Mouse (Mus musculus): ENCODE measurements at regions not wholly inside any gene's neighbourhood (a gene's known extent, or its start where the extent isn't known, plus 50 kb on each side); places are given as distances from the start of the nearest gene placed in this dataset.

DNA sequence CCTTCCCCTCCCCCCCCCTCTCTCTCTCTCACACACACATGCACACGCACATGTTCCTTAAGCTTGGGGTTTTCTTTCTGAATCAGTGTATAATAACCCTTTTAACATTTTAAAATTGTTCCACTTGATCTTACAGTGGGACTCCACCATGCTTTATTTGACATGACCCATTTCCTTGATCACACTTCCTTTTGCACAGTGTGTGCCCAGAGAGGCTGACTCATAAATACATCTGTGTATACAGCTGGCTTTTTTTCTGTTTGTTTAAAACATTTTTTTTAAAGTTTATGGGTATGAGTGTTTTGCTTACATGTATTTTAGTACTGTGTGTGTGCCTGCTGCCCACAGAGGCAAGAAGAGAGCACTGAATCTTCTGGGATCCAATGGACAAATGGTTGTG, 202.7 kb upstream of the Meis1 start:
- H3K4me1 ChIP-seq (replicated peaks; ENCODE audit: low read depth, low read length), result no peaks in the 10 kb centered on the region
- TF ChIP-seq CTCF (conservative IDR thresholded peaks at IDR 0.05; ENCODE audit: low read length) (no peak), POU5F1 (IDR thresholded peaks at IDR 0.05; ENCODE audit: borderline replicate concordance, low read length) (no peak), NANOG (IDR thresholded peaks at IDR 0.05; ENCODE audit: borderline replicate concordance, low read length) (no peak)
- H3K36me3 ChIP-seq (ENCODE audit: insufficient read depth, low read length), result no peaks in the 10 kb centered on the region
- H3K4me3 ChIP-seq (replicated peaks; ENCODE audit: low read length), result no peak overlapping the region
- H3K9me3 ChIP-seq (ENCODE audit: low read length), result no peaks in the 10 kb centered on the region
- H3K27me3 ChIP-seq (ENCODE audit: insufficient read depth, low read length), result no peaks in the 10 kb centered on the region; the same call in 1 of the 2 replicates

DNA sequence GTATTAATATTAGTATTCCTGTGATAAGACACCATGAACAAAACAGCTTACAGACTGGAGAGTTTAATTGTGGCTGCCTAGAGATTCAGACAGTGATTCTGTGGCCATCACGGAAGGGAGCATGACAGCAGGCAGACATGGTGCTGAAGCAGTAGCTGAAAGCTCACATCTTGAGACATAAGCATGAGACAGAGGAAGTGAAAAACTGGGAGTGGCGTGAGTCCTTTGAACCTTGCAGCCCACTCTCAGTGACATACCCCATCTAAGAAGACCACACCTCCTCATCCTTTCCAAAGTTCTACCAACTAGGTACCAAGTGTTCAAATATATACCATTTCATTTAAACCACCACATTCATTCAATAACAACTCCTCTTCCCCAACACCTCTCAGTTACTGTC, 208.0 kb upstream of the Meis1 start:
- Histone ChIP-seq H3K4me1 (replicated peaks; ENCODE audit: low read depth, low read length) (no peaks in the 10 kb centered on the region), H3K36me3 (ENCODE audit: insufficient read depth, low read length) (no peaks in the 10 kb centered on the region), H3K27me3 (ENCODE audit: insufficient read depth, low read length) (no peaks in the 10 kb centered on the region; the same call in 1 of the 2 replicates), H3K9me3 (ENCODE audit: low read length) (no peaks in the 10 kb centered on the region), H3K4me3 (replicated peaks; ENCODE audit: low read length) (no peak overlapping the region)
- TF ChIP-seq POU5F1 (IDR thresholded peaks at IDR 0.05; ENCODE audit: borderline replicate concordance, low read length) (no peak), NANOG (IDR thresholded peaks at IDR 0.05; ENCODE audit: borderline replicate concordance, low read length) (no peak), CTCF (conservative IDR thresholded peaks at IDR 0.05; ENCODE audit: low read length) (no peak)

DNA sequence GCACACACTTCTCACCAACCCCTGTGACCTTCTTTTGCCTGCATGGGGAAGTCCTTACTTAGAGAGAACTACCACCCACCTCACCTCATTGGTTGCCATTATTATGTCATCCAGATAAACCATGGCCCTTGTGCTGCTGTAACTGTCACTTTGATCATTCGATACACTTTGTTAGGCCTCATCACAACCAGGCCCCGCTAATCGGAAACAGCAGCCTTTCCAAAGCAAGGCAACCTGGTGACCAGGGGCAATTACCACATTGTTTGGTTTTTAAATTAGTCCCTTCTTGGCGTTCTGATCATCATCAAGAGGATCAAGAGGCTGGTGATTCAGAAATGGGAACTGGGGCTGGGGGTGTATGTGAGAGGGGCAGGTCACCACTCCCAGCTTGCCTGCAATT, 208.9 kb upstream of the Meis1 start:
- no peaks in the 10 kb centered on the region for H3K36me3 ChIP-seq (ENCODE audit: insufficient read depth, low read length)
- H3K4me3 ChIP-seq (replicated peaks; ENCODE audit: low read length), result no peak overlapping the region
- H3K4me1 ChIP-seq (replicated peaks; ENCODE audit: low read depth, low read length), result no peaks in the 10 kb centered on the region
- H3K27me3 ChIP-seq (ENCODE audit: insufficient read depth, low read length), result no peaks in the 10 kb centered on the region
- no peaks in the 10 kb centered on the region for H3K9me3 ChIP-seq (ENCODE audit: low read length)
- TF ChIP-seq CTCF (conservative IDR thresholded peaks at IDR 0.05; ENCODE audit: low read length) (no peak), POU5F1 (IDR thresholded peaks at IDR 0.05; ENCODE audit: borderline replicate concordance, low read length) (no peak), NANOG (IDR thresholded peaks at IDR 0.05; ENCODE audit: borderline replicate concordance, low read length) (no peak)

DNA sequence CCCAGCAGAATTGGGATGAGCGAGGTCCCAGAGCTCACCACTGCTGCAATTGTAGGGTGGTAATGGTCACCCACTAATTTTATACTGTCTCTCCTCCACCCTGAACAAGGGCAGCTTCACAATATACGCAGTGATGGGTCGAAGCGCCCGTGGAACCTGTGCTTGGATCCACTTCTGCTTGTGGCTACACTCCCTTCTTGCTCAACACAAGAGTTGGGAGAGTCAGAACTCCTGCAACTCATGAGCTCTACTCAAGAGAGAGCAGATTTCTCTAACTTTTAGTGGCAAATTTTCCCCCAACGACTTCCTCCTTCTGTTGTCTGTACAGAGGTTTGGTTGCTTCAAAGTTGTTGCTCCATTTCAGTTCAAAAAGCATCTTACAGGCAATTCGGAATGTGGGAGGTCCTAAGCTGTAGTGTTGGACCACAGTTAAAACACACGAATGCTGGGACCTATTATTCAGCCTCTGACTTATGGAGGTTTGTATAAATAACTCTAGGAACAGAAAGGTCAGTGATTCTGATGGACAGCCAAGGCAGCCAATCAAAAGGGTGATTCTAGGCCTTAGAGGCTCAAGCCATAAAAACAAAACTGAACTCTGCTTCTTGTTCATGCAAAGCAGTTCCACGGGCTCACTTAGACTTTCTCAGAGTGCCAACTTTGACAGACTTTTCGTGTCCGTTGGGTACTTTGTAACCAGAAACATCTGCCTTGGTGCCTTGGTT, 227.8 kb upstream of the Meis1 start:
- no peak overlapping the region for H3K4me3 ChIP-seq (replicated peaks; ENCODE audit: low read length)
- H3K36me3 ChIP-seq (ENCODE audit: insufficient read depth, low read length), result no peaks in the 10 kb centered on the region
- 0 out of 2 replicates have a peak, but pooled peaks cover 3% of the 10 kb centered on the region for H3K27me3 ChIP-seq (ENCODE audit: insufficient read depth, low read length)
- H3K9me3 ChIP-seq (ENCODE audit: low read length), result no peaks in the 10 kb centered on the region
- TF ChIP-seq POU5F1 (IDR thresholded peaks at IDR 0.05; ENCODE audit: borderline replicate concordance, low read length) (no peak), CTCF (conservative IDR thresholded peaks at IDR 0.05; ENCODE audit: low read length) (no peak), NANOG (IDR thresholded peaks at IDR 0.05; ENCODE audit: borderline replicate concordance, low read length) (no peak)
- H3K4me1 ChIP-seq (replicated peaks; ENCODE audit: low read depth, low read length), result no peaks in the 10 kb centered on the region

DNA sequence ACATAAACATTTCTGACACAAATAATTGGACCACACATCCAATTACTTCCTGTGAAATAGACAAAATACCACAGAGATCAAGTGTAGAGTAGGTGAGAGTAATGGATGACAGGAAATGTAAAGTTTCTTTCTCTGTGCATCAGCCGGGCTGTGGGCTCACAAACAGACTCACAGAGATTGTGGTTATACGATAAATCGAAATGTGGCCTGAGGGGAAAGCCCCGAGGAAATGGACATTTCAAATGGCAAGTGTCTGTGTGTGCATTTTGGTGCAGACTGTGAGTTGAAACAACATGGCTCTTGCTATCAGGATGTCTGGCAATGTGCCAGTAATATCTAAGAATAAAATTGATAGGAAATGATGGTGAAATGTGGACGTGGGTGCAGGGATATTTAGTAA, 234.8 kb upstream of the Meis1 start:
- TF ChIP-seq NANOG (IDR thresholded peaks at IDR 0.05; ENCODE audit: borderline replicate concordance, low read length) (no peak), CTCF (conservative IDR thresholded peaks at IDR 0.05; ENCODE audit: low read length) (no peak), POU5F1 (IDR thresholded peaks at IDR 0.05; ENCODE audit: borderline replicate concordance, low read length) (no peak)
- H3K4me3 ChIP-seq (replicated peaks; ENCODE audit: low read length), result no peak overlapping the region
- no peaks in the 10 kb centered on the region for H3K4me1 ChIP-seq (replicated peaks; ENCODE audit: low read depth, low read length)
- H3K9me3 ChIP-seq (ENCODE audit: low read length), result no peaks in the 10 kb centered on the region
- no peaks in the 10 kb centered on the region for H3K36me3 ChIP-seq (ENCODE audit: insufficient read depth, low read length)
- no peaks in the 10 kb centered on the region for H3K27me3 ChIP-seq (ENCODE audit: insufficient read depth, low read length)

DNA sequence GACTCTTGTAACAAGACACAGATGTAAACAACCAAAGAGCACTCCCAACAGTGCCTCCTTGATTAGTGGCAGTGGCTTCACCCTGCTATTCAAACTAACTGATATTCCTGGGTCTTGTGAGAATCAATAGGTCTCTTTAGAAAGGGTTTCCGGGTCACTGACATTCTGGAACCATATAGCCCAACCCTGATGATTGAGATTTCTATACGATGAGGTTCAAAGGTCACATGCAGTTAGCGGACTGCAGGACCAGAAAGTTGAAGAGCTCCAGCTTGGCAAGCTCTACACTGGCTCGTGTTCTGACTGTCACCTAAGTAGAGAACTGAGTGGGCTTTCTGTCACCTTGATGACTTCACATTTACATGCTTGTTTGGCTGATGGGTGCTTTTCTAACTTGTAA, 235.4 kb upstream of the Meis1 start:
- Histone ChIP-seq H3K27me3 (ENCODE audit: insufficient read depth, low read length) (no peaks in the 10 kb centered on the region), H3K4me3 (replicated peaks; ENCODE audit: low read length) (no peak overlapping the region), H3K36me3 (ENCODE audit: insufficient read depth, low read length) (no peaks in the 10 kb centered on the region), H3K4me1 (replicated peaks; ENCODE audit: low read depth, low read length) (no peaks in the 10 kb centered on the region), H3K9me3 (ENCODE audit: low read length) (no peaks in the 10 kb centered on the region)
- TF ChIP-seq NANOG (IDR thresholded peaks at IDR 0.05; ENCODE audit: borderline replicate concordance, low read length) (no peak), POU5F1 (IDR thresholded peaks at IDR 0.05; ENCODE audit: borderline replicate concordance, low read length) (no peak), CTCF (conservative IDR thresholded peaks at IDR 0.05; ENCODE audit: low read length) (no peak)

DNA sequence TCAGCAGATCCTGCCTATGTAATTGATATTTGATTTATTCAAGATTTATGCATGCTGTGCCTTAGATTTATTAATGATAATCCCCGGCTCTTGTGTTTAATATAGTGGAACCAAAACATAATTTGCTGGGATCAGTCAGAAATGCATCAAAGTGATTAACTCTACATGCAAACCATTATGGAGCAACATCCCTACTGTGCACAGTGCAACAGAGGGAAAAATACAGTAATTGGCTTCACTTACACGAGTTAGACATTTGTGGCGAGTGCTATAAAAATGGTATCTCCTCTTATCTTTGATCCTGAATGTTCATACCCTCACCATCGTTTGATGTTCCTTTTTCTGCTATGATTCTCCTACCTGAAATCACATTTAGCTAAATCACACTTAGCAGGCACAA, 238.8 kb upstream of the Meis1 start:
- no peaks in the 10 kb centered on the region for H3K27me3 ChIP-seq (ENCODE audit: insufficient read depth, low read length)
- H3K36me3 ChIP-seq (ENCODE audit: insufficient read depth, low read length), result no peaks in the 10 kb centered on the region
- no peak for TF ChIP-seq CTCF (conservative IDR thresholded peaks at IDR 0.05; ENCODE audit: low read length)
- TF ChIP-seq NANOG (IDR thresholded peaks at IDR 0.05; ENCODE audit: borderline replicate concordance, low read length), result no peak
- TF ChIP-seq POU5F1 (IDR thresholded peaks at IDR 0.05; ENCODE audit: borderline replicate concordance, low read length), result no peak
- H3K4me3 ChIP-seq (replicated peaks; ENCODE audit: low read length), result no peak overlapping the region
- no peaks in the 10 kb centered on the region for H3K9me3 ChIP-seq (ENCODE audit: low read length)
- no peaks in the 10 kb centered on the region for H3K4me1 ChIP-seq (replicated peaks; ENCODE audit: low read depth, low read length)

DNA sequence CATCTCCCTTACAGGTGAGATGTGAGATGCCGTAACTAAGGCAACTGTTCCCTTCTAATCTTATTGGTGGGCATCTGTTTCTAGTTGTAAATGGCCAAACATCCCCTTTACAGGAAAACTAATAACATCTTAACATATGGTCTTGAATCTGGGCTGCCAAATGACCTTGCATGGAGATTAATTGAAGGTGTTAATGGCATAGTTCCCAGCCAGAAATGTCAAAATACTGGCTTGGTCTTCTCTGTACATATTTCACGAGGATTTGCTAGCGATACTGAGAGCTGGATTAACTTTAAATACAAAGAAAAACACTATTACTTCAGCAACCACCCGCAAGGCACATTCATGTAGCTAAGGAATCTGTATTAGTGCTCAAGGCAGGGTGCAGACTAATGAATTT, 244.0 kb upstream of the Meis1 start:
- Histone ChIP-seq H3K9me3 (ENCODE audit: low read length) (peaks cover 4% of the 10 kb centered on the region; the same call in 1 of the 2 replicates), H3K4me1 (replicated peaks; ENCODE audit: low read depth, low read length) (no peaks in the 10 kb centered on the region), H3K36me3 (ENCODE audit: insufficient read depth, low read length) (no peaks in the 10 kb centered on the region), H3K4me3 (replicated peaks; ENCODE audit: low read length) (no peak overlapping the region), H3K27me3 (ENCODE audit: insufficient read depth, low read length) (no peaks in the 10 kb centered on the region)
- TF ChIP-seq NANOG (IDR thresholded peaks at IDR 0.05; ENCODE audit: borderline replicate concordance, low read length) (no peak), CTCF (conservative IDR thresholded peaks at IDR 0.05; ENCODE audit: low read length) (no peak), POU5F1 (IDR thresholded peaks at IDR 0.05; ENCODE audit: borderline replicate concordance, low read length) (no peak)

All from E14TG2a.4 (cell line).